Mouse (Mus musculus) megakaryocyte, embryonic 14.5 days (primary cell): ENCODE measurements around the gene Vmn2r2.

ENCODE experiments used
- FLI1 ChIP-seq: IDR thresholded peaks from 2 replicates; pipeline ENCODE4 v1.6.1; 2012; ENCODE audit warnings: low read length, inconsistent platforms, mixed read lengths
- GATA1 ChIP-seq: IDR thresholded peaks from 3 replicates; pipeline ENCODE4 v1.6.1; 2012; ENCODE audit warnings: mixed read lengths, low read length, inconsistent platforms, borderline replicate concordance

DNA sequence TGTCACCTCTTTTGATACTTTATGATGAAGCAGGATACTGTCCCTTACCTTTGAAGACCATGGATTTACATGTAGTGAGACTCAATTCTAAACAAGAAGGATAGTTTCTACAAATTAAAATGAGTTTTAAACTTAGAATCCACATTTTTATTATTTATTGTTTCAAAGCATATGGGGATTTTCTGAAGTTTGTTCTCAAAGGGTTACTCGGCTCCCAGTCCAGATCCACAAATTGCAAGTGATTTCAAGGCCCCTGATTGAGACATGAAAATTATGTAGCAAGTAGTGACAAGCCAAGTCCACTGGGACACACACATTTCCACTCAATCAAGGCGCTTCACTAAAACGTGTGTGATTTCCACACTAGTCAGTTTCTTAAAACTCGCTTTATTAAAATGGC, 60.5 kb downstream of the Vmn2r2 start, which contains the start of gene Vmn2r1:
- TF ChIP-seq FLI1 (no peak), GATA1 (no peak)
